Mouse (Mus musculus): ENCODE data around the gene Suds3.

The Suds3 gene

DNA sequence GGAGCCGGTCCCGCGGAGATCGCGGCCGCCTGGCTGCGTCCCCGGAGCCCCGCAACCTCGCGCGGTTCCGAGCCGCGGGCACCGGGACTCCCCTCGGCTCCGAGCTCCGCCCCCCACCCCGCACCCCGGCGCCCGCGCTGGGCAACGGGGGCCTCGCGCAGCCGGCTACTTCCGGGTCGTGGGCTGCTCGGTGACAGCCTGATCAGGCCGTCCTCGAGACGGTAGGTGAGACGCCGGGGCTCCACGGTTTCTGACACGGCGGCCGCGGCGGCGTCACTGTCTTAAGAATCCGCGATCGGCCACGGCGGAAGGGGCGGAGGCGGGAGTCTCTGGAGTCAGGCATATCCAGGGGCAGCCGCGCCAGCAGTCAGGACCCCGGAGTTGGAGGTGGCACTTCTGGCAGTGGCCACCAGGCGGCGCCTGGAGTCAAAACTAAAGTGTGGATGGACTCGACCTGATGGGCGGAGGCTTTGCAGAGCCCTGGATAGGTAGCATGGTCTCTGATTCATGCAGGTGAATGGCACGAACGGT, at the start of gene Suds3:
TSS of gene Suds3 (minus strand) at position 278 of the 531 bp plus-strand sequence.
- peak; percentile 99 for DNase-seq (ENCODE audit: low spot score)

DNA sequence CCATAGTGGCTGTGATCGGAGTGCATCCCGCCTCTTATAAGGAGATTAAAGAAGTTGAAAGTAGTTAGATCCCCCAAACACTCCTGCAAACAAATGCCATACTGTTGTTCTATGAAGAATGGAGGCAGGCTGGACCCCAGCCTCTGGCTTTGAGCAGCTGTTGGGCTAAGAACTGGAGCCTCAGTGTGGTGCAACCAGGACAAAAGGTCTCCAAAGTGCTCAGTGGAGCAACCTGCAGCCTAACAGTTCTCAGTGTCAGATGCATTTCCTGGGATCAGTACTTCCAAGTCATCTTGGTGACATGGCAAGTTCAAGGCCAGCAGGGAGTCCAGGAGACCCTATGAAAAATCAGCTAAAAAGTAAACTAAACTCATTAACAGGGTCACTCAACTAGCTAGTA, 49.0 kb upstream of the Suds3 start:
- no peak for DNase-seq (ENCODE audit: low spot score)

DNA sequence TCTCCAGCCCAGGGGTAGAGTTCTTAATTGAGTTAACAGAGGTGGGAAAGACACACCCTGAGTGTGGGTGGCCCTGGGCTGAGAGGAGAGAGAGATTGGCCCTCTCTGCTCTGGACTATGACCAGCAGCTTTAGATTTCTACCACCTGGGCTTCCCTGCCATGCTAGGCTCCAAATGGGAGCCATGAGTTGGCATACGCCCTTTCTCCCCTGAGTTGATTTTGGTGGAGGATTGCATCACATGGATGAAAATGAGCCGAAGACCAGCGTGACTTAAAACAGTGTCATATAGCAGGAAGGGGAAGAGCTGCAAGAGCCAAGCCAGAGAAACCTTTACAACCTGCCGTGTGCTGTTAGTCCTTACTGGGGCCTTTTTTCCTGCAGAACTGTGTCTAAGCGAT, 48.6 kb upstream of the Suds3 start:
- no peak for DNase-seq (ENCODE audit: low spot score)

DNA sequence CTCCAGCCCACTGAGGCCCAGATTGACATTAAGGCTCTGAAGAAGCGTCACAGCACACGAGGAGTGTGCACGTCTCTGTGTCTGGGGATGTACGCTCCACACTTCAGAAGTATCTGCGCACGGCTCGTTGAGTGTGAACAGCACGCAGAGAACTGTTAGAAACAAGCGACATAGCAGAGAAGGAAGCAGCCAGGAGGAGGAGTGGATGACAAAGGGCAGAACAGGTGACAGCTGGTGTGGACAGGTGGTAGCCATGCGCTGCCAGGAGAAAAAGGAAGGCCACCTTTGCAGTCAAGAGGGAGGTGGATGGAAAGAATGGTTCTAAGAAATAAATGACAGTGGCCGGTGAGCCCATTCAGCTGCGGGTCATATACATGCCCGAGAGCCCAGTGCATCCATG, 47.9 kb upstream of the Suds3 start:
- DNase-seq (ENCODE audit: low spot score) = no peak

DNA sequence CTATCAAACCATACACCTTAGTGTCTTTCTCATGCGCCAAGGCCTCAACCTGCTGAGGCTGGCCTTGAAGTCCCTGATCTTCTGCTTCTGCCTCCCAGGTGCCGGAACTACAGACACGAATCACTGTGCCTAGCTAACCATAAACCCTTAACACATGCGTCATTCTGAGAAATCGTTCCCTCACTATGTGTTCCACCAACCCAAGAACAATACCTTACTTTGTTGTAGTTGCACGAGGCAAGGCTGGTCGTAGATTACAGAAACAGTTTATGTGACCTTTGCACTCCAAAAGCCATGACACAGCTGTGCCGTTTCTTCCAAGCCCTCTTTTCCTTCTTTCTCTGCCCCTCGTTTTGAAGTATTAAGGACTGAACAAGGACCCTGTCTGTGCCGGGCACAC, 44.6 kb upstream of the Suds3 start:
- no peak for DNase-seq (ENCODE audit: low spot score)

DNA sequence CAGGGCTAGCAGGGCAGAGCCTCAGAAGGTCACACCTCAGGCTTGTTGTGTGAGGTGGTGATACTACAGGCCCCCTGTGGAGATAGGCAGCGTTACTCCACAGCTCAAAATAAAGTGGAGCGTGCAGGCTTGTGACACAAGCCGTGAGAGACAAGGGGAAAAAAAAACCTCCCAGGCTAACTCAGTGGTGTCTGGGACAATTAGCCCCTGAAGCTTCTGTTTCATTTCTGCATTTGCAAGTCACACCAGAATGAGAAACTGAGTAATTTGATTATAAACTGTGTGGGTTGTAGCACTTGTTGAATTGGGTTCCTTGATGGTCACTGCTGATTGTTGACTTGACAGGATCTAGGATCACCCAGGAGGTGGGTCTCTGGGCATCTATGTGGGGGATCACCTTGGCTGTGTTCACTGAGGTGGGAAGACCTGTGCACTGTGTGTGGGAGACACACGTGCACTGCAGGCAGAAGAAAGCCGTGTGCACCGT, 43.9 kb upstream of the Suds3 start:
- no peak for DNase-seq (ENCODE audit: low spot score)

DNA sequence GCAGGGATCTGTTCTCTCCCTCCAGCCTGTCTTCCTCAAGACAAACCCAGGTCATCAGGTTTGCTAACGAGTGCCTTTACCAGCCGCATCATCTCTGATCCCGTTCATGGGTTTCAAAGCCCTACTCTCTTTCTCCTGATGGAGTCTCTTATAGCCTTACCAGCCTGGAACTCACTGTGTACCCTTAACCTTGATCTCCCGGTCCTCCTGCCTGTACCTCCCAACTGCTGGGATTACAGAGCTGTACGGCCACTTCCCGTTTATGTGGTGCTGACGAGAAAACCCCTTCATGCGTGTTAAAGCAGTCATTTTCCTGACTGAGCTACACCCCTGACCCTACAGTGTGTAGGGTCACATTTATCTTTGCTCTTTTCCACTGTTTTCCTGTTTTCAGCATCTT, 43.4 kb upstream of the Suds3 start:
- no peak for DNase-seq (ENCODE audit: low spot score)

DNA sequence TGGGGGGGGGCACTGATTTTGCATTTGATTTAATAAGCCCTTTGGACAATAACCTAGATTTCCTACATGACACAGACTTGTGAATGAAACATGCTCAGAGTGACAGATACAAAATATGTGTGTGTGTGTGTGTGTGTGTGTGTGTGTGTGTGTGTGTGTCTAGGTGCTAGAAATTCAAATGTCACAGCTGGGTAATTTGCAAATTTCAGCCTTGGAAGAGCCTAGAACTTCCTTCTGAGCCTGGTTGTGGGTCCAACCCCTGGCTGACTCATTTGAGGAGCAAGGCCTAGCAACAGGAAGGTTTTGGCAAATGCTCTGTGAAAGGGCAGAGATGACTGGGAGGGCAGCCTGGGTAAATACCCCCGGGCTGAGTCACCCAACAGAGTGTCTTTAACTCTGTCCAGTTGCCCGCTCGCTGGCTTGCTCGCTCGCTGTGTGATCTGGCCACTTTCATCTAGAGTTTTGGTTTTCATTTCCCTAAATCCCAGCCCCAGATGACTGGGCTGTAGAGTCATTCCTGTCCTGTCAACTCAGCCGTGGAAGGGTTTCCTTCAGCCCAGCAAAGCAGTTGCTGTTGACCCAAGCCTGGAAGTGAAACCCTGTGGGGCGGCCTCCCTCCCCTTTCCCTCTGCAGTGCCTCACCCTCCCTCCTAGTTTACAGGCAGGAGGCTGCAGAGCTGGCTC, 42.6 kb upstream of the Suds3 start:
- DNase-seq (ENCODE audit: low spot score) = peak; percentile 53

DNA sequence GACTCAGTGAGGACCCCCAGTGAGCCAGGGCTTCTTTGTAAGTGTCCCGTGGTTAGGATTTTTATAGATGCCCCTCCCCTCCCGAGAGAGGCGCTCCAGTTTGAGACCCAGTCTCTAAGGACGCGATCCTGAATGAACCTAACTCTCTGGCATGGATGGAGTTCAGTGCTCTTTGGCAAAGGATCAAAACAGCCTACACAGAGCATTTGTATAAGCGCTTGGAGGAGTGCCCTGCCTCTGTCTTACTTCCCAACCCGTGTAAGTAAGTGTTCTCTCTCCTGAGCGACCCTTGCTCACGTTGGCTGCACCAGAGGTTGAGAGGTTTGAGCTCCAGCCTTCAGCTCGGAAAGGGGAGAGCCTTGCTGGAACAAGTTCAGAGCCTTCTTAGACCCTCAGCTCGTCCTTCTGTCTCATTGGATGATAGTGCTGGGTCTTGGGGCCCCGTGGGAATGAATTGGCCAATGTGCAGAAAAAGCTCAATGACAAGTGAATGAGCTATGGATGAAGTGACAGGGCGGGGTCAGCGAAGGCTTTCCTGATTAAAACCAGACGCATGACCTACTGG, 37.7 kb upstream of the Suds3 start:
- DNase-seq (ENCODE audit: low spot score) = no peak

DNA sequence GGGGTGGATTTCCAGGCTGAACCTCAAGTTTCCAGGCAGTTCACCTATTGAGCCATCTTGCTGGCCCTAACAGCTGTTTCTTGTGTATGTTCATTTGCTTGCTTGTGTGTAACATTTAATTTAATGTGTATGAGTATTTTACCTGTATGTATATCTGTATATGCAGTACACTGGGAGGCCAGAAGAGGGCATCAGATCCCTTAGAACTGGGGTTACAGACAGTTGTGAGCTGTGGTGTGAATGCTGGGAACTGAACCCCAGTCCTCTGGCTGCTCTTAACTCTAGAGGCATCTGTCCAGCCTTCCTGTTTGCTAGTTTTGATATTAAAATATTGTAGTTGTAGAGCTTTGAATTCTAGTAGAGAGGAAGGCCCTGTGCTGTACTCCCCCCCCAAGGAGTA, 37.0 kb upstream of the Suds3 start:
- DNase-seq (ENCODE audit: low spot score) = no peak

DNA sequence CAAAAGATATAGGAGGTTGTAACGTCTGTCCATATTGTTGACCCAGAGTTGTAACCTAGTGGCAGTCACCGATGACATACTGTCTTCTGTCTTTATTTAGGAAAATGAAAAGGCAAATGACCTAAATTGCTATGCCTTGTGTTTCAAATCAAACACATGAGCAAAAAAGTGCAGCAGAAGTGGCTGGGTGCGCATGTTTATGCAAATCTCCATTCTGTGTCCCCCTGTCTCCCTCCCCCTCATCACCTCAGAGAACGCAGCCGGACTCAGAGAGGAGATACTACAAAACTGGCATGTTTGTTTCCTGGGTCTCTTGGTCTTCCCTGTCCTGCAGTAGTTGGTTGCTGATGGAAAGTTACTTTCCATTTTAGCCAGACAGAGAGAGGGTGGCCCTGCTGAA, 34.2 kb upstream of the Suds3 start:
- no peak for DNase-seq (ENCODE audit: low spot score)

DNA sequence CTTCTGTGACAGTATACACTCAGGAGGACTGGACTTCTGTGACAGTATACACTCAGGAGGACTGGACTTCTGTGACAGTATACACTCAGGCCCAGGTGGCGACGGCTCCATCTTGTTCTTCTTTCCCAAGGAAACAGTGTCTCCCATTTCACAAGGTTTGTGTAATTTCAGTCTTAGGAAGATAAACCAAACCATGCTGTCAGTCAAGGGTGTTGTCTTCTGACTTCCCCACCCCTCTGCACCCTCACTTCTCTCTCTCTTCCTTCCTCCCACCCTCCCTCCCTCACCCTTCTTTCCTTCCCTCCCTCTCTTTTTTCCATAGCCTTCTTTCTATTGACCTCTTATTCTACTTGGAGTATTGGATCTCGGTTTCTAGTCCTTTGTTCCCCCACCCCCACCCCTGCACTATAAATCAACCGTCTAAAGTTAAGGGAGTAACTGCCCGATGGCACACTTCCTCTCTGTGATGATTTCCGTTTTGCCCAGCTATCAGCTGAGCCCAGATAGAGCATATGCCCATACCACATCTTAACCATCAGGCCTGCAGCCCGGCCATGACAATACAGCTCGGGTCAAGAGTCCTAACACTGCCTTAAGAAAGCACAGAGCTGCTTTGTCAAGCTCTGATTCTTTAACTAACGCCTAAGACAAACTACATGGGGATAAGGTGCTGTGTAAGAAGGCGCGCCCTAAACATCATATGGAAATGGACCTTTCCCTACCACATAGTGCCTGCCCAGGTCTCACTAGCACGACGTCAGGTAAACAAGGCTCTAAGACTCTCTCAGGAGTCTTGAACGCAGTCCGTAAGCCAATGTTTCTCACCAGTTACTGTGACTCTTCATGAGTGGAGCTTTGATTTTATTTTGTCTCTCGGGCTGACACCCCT, 33.4 kb upstream of the Suds3 start:
- no peak for DNase-seq (ENCODE audit: low spot score)

DNA sequence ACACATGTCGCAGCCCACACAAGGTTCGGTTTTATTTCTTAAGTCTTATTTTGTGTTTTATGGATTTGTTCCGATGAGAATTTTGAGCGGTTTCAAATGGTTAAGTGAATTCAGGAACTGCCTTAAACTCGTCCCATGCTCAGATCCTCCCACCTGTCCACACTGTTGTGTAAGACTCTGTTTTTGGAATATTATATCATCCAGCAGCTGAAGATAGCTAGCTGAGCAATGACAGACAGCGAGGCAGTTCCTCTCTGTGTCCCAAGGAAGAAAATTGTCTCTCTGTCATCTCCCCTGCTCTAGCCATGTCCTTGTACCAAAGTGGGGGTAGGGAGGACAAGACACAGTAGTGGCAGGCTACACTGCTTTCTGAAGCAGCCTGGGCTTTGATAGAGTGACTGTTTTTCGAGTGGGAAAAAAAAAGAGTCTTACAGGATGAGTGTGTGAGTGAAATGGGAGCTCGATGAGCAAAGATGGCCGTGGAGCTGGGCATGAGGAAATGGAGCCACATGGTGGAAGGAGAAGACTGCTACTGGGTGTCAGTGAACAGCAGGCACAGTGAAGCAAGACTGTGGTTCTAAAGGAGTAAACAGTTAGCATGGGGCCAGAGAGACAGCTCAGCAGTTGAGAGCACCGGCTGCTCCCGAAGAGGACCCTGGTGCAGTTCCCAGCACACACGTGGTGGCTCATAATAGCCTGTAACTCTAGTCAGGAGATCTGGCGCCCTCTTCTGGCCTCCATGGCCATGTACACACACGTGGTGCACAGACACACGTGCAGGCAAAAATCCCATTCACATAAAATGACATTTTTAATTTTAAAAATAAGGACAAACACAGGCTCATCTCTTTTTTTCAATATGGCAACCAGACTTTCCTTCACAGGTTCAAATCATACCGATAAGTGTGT, 31.5 kb upstream of the Suds3 start:
- DNase-seq (ENCODE audit: low spot score) = no peak

DNA sequence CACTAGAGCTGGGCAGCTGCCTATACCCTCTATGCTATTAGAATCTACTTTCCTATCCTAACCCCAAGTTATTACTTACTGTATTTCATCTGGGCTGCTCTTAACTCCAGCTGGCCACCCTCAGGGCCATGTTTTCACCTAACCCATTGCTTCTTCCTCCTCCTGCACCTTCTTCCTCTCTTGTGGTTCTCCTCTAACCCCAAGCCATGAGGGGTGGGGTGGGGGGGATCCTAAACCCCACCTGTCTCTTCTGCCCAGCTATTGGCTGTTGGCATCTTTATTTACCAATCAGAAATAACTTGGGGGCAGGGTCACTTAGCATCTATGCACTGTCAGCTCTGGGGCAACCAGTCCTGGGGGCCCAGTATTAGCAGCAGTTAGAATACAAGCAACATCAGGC, 30.3 kb upstream of the Suds3 start:
- DNase-seq (ENCODE audit: low spot score) = no peak

DNA sequence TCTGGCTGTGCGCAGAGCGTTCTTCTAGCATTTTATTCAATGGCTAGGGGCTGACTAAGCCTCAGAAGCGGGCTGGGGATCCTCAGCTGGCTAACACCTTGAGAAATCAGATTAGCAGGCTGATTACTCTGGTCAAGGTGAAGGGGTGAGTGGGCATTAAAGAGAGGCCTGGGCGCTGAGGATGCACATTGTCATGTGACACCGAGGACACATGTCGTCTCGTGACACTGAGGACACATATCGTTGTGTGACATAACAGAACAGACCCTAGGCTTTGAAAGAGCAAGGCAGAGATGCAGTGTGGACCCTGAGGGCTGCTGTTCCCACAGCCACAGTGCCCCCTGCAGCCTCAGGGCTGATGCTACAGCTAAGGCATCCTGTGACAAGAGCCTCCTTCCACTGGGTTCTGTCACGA, 27.8 kb upstream of the Suds3 start:
- peak; percentile 30 for DNase-seq (ENCODE audit: low spot score)

DNA sequence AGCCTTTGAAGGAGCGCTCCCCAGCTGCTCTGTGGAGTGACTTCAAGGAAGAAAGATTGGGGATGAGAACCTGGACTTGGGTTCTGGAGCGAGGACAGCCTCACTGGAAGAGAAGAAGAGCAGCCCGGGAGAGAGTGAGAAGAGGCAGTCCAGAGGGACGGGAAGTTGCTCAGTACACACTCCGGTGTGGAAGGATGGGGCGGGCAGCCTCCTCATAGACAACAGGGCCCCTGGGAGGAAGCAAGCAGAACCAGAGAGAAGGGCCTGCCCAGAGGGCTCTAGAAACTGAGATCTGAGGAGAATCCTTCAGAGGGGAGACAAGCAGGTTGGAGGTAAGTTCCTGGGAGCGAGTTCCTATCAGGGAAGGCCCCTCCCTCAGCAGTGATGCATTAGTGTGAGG, 24.5 kb upstream of the Suds3 start:
- DNase-seq (ENCODE audit: low spot score) = no peak

DNA sequence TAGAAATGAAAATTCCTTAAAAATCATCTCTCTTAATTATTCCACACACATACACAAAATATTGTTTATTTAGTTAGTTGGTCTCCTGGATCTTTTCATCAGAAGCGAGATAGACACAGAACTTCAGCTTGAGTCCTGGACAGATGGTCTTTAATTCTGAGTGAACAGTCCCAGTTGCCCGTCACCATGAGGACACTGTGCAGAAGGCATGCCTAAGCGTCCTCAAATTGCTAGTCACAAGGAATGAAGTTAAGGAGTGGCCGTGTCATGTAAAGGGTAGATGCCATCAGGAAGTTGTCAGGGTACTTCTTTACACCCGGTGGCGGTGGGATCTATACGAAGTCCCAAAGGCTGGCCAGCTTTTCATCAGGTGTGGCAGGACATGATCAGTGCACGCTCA, 23.9 kb upstream of the Suds3 start:
- no peak for DNase-seq (ENCODE audit: low spot score)

DNA sequence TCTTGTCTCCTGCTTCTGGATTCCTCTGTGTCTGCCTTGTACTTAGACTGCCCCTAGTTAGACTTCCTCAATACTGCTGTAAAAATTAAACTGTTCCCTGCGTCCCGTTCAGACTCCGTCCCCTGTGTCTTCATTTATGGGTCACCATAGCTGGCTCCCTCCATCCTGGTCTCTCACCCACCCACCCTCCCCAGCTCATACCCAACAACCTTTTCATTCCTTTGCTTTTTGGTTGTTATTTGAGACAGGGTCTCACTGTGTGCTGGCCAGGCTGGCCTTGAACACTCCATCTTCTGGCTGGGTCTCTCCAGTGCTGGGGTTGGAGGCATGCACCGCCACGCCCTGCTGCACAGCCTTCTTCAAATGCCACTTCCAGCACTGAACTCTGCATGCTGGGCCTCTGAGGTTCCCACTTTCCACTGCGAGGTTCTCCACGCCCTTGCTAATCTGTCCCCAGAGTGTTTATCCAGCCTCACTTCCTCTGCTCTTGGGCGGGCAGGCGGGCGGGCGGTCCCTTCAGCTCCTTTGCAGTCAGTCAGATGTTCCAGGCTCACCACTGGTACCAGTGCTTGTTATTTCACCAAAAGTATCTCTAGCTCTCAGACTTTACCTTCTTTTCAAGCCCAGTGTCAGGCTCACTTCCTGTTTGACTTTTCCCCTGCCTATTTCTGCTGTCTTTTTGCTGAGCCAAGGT, 22.5 kb upstream of the Suds3 start:
- no peak for DNase-seq (ENCODE audit: low spot score)

DNA sequence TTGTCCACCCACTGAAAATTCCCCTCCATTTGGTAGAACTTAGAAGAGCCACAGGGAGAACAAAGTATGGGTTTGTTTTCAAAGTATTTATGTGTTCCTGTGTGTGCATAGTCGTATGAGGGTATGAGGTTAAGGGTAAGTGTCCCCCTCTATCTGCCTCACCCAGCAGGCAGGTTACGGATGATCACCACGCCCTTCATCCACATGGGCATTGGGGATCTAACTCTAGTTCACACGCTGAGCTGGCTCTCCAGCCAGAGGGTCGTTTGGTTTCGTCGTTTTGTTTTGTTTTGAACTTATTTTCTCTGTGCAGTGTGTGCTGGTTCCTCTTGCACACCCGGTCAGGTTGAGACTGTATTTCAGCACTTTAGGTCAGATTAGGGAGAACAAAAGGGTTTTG, 21.7 kb upstream of the Suds3 start:
- no peak for DNase-seq (ENCODE audit: low spot score)

DNA sequence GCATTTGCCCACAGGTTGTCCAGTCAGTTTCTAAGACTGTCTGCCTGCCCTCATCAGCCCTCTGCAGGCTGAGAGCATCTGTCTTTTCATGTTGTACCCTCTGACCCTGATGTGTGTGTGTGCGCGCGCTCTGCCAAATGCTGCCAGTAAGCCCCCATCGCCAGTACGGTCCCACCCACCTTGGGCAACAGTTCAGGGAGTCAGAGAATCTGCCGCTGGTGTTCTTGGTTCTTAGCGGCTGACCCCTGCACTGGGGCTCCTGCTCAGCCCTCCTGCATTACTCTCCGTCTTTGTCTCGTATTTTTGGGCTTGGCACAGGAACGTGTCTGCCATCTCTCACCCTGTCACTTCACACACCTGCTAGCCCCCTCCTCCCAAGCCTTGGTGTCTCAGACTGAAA, 21.1 kb upstream of the Suds3 start:
- DNase-seq (ENCODE audit: low spot score) = no peak

DNA sequence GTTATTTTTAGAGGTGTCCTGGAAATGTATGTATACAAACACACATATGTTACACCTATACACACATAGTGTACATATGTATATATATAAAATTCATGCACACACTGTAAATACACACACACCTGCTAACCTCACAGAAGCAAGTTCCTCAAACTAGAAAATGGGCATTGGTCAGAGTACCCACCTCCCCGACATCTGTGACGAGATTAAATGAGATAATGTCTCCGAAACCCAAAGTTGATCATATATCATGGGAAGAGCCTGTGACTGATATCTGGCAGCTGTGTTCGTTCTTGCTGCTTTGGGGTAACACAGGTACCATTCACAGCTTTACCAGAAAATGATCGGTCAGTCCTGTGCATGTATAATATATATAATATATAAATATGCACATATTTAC, 20.7 kb upstream of the Suds3 start:
- DNase-seq (ENCODE audit: low spot score) = no peak
